Mouse (Mus musculus) CH12.LX (cell line): ENCODE results near the gene Cebpg. TPM values are rescaled to one million over a fixed set of nuclear protein-coding genes. Genes with fewer than 3 reads are reported as not detected.

Experiments
- DNase-seq: peaks from one replicate; pipeline ENCODE4 v3.0.0-alpha.2; 2013; ENCODE audit errors: extremely low read depth
- H3K27ac ChIP-seq: 2 replicates; pipeline ENCODE4 v1.5.1; 2012; ENCODE audit warnings: low read depth, mild to moderate bottlenecking, control low read depth, moderate library complexity; ENCODE audit not compliant: insufficient read depth
- H3K27me3 ChIP-seq: replicated peaks from 2 replicates; pipeline ENCODE3; 2012; ENCODE audit warnings: inconsistent platforms
- H3K36me3 ChIP-seq, 2 experiments: replicated peaks in 1 of 2; 2 replicates each; pipeline versions ENCODE3 to v1.6.1; 2012; ENCODE audit warnings: inconsistent platforms in 1 of 2, low read length in 1 of 2, mild to moderate bottlenecking in 1 of 2, mixed read lengths in 1 of 2, moderate library complexity in 1 of 2; ENCODE audit not compliant: control insufficient read depth in 1 of 2, insufficient read depth in 1 of 2
- H3K4me1 ChIP-seq, 2 experiments: 2 replicates each; pipeline ENCODE4 v1.6.1; 2012; ENCODE audit warnings: inconsistent platforms in 1 of 2, moderate library complexity in 1 of 2; ENCODE audit not compliant: insufficient read depth in 2 of 2, control insufficient read depth in 1 of 2
- H3K4me2 ChIP-seq: 2 replicates; pipeline ENCODE4 v1.6.1; 2012; ENCODE audit warnings: low read depth, mild to moderate bottlenecking, control low read depth; ENCODE audit not compliant: poor library complexity, insufficient read depth, severe bottlenecking
- H3K4me3 ChIP-seq, 3 experiments: fragments of 150-350 bp in 1 of 3; sonication (generic) in 1 of 3; replicated peaks in 1 of 3; 2 replicates each; pipeline versions ENCODE3 to v1.5.1; 2011 to 2012; ENCODE audit warnings: low read depth in 2 of 3, low read length in 2 of 3, mild to moderate bottlenecking in 2 of 3, moderate library complexity in 2 of 3, control low read depth in 1 of 3, improper control_type of control experiment in 1 of 3, inconsistent platforms in 1 of 3, mixed read lengths in 1 of 3; ENCODE audit not compliant: poor library complexity in 1 of 3
- H3K79me2 ChIP-seq: replicated peaks from 2 replicates; pipeline ENCODE4 v1.6.1; 2012; ENCODE audit warnings: mild to moderate bottlenecking, moderate library complexity; ENCODE audit not compliant: control insufficient read depth, poor library complexity, insufficient read depth, severe bottlenecking; ENCODE audit errors: extremely low read depth
- H3K9ac ChIP-seq: 2 replicates; pipeline ENCODE4 v1.6.1; 2012; ENCODE audit warnings: low read depth, mild to moderate bottlenecking, control low read depth, moderate library complexity; ENCODE audit not compliant: insufficient read depth
- H3K9me3 ChIP-seq: replicated peaks from 2 replicates; pipeline ENCODE3; 2012; ENCODE audit warnings: low read length, inconsistent platforms, mixed read lengths
- BHLHE40 ChIP-seq: IDR thresholded peaks from 2 replicates; pipeline ENCODE4 v1.6.1; 2011; ENCODE audit warnings: mild to moderate bottlenecking, low read depth, low read length, improper control_type of control experiment
- CHD1 ChIP-seq: IDR thresholded peaks from 2 replicates; pipeline ENCODE4 v1.6.1; 2012; ENCODE audit warnings: low read depth, low read length, improper control_type of control experiment, inconsistent platforms
- CHD2 ChIP-seq: IDR thresholded peaks from 2 replicates; pipeline ENCODE4 v1.6.1; 2011; ENCODE audit warnings: low read length, improper control_type of control experiment
- CTCF ChIP-seq, 2 experiments: IDR thresholded peaks in 1 of 2; conservative IDR thresholded peaks in 1 of 2; 2 replicates each; pipeline ENCODE4 v1.5.1; 2011 to 2012; ENCODE audit warnings: low read depth in 2 of 2, low read length in 2 of 2, improper control_type of control experiment in 1 of 2, inconsistent platforms in 1 of 2, mild to moderate bottlenecking in 1 of 2, moderate library complexity in 1 of 2
- EP300 ChIP-seq: IDR thresholded peaks from 2 replicates; pipeline ENCODE4 v1.6.1; 2011; ENCODE audit warnings: low read length, improper control_type of control experiment
- ETS1 ChIP-seq: conservative IDR thresholded peaks from 2 replicates; pipeline ENCODE4 v1.6.1; 2012; ENCODE audit warnings: low read depth, mild to moderate bottlenecking, inconsistent platforms, low read length, improper control_type of control experiment, moderate library complexity
- IRF4 ChIP-seq: IDR thresholded peaks from 2 replicates; pipeline ENCODE4 v1.6.1; 2014; ENCODE audit warnings: low read depth, mild to moderate bottlenecking, inconsistent platforms, low read length, improper control_type of control experiment
- JUN ChIP-seq: IDR thresholded peaks from 2 replicates; pipeline ENCODE4 v1.6.1; 2011; ENCODE audit warnings: low read depth, mild to moderate bottlenecking, low read length, improper control_type of control experiment, moderate library complexity; ENCODE audit not compliant: insufficient read depth
- MAX ChIP-seq: IDR thresholded peaks from 2 replicates; pipeline ENCODE4 v1.6.1; 2011; ENCODE audit warnings: low read length, improper control_type of control experiment
- MEF2A ChIP-seq: IDR thresholded peaks from 2 replicates; pipeline ENCODE4 v1.6.1; 2014; ENCODE audit warnings: low read depth, mild to moderate bottlenecking, inconsistent platforms, low read length, improper control_type of control experiment, borderline replicate concordance
- MXI1 ChIP-seq: IDR thresholded peaks from 2 replicates; pipeline ENCODE4 v1.6.1; 2011; ENCODE audit warnings: mild to moderate bottlenecking, low read depth, low read length, improper control_type of control experiment
- NELFE ChIP-seq: IDR thresholded peaks from 2 replicates; pipeline ENCODE4 v1.6.1; 2011; ENCODE audit warnings: low read depth, low read length, improper control_type of control experiment
- RAD21 ChIP-seq: IDR thresholded peaks from 2 replicates; pipeline ENCODE4 v1.6.1; 2011; ENCODE audit warnings: low read depth, mild to moderate bottlenecking, low read length, improper control_type of control experiment, moderate library complexity
- RCOR1 ChIP-seq: conservative IDR thresholded peaks from 2 replicates; pipeline ENCODE4 v1.6.1; 2012; ENCODE audit warnings: low read depth, mild to moderate bottlenecking, inconsistent platforms, low read length, improper control_type of control experiment
- SIN3A ChIP-seq: IDR thresholded peaks from 2 replicates; pipeline ENCODE4 v1.6.1; 2012; ENCODE audit warnings: low read length, improper control_type of control experiment, inconsistent platforms
- TBP ChIP-seq: conservative IDR thresholded peaks from 2 replicates; pipeline ENCODE4 v1.6.1; 2011; ENCODE audit warnings: low read depth, low read length, improper control_type of control experiment
- UBTF ChIP-seq: IDR thresholded peaks from 2 replicates; pipeline ENCODE4 v1.6.1; 2012; ENCODE audit warnings: low read depth, mild to moderate bottlenecking, inconsistent platforms, low read length, improper control_type of control experiment, moderate library complexity
- USF2 ChIP-seq: conservative IDR thresholded peaks from 2 replicates; pipeline ENCODE4 v1.6.1; 2011; ENCODE audit warnings: low read depth, low read length, improper control_type of control experiment
- dilution Hi-C: fragments of 300-500 bp; cut with MboI; formaldehyde crosslinking; loops from 2 replicates; pipeline ENCODE4 v1.14.3; 2020; ENCODE audit warnings: low sequenced_read_pairs; ENCODE audit not compliant: extremely low pct_unique_long_range_greater_than_20kb, extremely low pct_ligation_motif_present
- in situ Hi-C: fragments of 300-500 bp; cut with MboI; formaldehyde crosslinking; loops from 3 replicates; pipeline ENCODE4 v1.14.3; 2019; ENCODE audit warnings: low sequenced_read_pairs, low pct_ligation_motif_present, low pct_unique_long_range_greater_than_20kb, mixed read lengths
- polyA plus RNA-seq: library from polyadenylated mRNA; unstranded; fragments of >175 nt; gene quantifications from 2 replicates; pipeline ENCODE4 v1.2.1, GENCODE M21; 2012; ENCODE audit warnings: low read depth; ENCODE audit not compliant: insufficient read length
- total RNA-seq, 2 experiments: library from RNA; depleted of rRNA; stranded (reverse); fragments of 300-350 nt in 1 of 2; fragments of >200 nt in 1 of 2; gene quantifications; 2 replicates each; pipeline ENCODE4 v1.2.3; 2012 to 2014

The Cebpg gene
- total and polyA plus RNA-seq, 3 experiments: 23.5 to 34.6 (median 25.3) TPM

- DNase-seq: peak; percentile 37
- H3K4me3 ChIP-seq: peak overlapping the region; percentile 93 to 98 (median 97)
- peak overlapping the region; percentile 97 for H3K27ac ChIP-seq
- H3K4me1 ChIP-seq: peaks cover 3 to 50% of the 10 kb centered on the region in 2 experiments; a peak in 3 of 4 replicates
- peaks cover 50% of the 10 kb centered on the region for H3K79me2 ChIP-seq
- TF ChIP-seq TBP (no peak), JUN (no peak), UBTF (peak; percentile 99), MAX (0 out of 2 replicates have a peak, but pooled peaks have one; percentile 10), MEF2A (peak; percentile 22; the same call in 1 of the 2 replicates)
- peak overlapping the region; percentile 99 for H3K9ac ChIP-seq
- peaks cover 5% of the 10 kb centered on the region for H3K9me3 ChIP-seq
- dilution Hi-C loops (no loop called here), in situ Hi-C loops (no loop called here)
- H3K27me3 ChIP-seq: no peaks in the 10 kb centered on the region
- H3K4me2 ChIP-seq: peak overlapping the region; percentile 98; the same call in 1 of the 2 replicates
- peaks cover 4 to 16% of the 10 kb centered on the region in 2 experiments for H3K36me3 ChIP-seq
Observed at GRCm38 (mm10) chr7:35055619-35056435, 546 bp downstream of the Cebpg start.

- peaks cover 5% of the 10 kb centered on the region for H3K9me3 ChIP-seq
- peak overlapping the region; percentile 97 for H3K27ac ChIP-seq
- no peak for DNase-seq
Observed at GRCm38 (mm10) chr7:35054977-35055618, 1.3 kb downstream of the Cebpg start.

DNA sequence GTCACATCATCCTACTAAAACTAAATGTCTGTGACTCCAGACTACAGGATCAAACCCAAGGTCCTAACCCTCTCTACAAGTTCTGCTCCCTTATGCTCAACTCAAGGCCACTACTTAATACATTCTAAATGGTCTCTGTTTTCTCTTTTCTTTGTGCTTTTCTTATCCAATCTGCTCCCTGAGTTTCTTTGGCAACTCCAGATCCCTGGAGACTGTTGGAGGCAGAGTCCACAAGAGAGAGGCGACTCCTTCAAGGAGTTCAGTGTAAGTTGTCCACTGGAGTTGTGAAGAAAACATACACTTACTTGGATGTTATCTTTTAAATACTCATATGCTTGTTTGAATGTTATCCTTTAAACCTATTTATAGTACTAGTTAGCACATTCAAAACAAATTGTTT is 2.1 kb downstream of the Cebpg start:
- no peaks in the 10 kb centered on the region for H3K9me3 ChIP-seq
- H3K4me3 ChIP-seq: peak overlapping the region in 1 of 3 experiments; percentile 17
- peaks cover 64% of the 10 kb centered on the region for H3K79me2 ChIP-seq
- peaks cover 13 to 31% of the 10 kb centered on the region in 2 experiments for H3K36me3 ChIP-seq
- TF ChIP-seq NELFE (no peak), EP300 (no peak), BHLHE40 (no peak), MXI1 (no peak), IRF4 (no peak), CTCF (conservative IDR thresholded peaks at IDR 0.05 in 1 of 2, IDR thresholded peaks at IDR 0.05 in 1 of 2; ENCODE audit: low read depth in 2 of 2, low read length in 2 of 2) (no peak), CHD1 (no peak), CHD2 (no peak), ETS1 (no peak), RAD21 (no peak), TBP (no peak), RCOR1 (no peak), UBTF (no peak)
- TF ChIP-seq, all 38 proteins: peak for 0
- peak overlapping the region; percentile 98 for H3K4me2 ChIP-seq
- DNase-seq: no peak
- H3K27ac ChIP-seq: no peak overlapping the region
- peaks cover 3 to 50% of the 10 kb centered on the region in 2 experiments; a peak in 3 of 4 replicates for H3K4me1 ChIP-seq
- no peaks in the 10 kb centered on the region for H3K27me3 ChIP-seq
- peak overlapping the region; percentile 99 for H3K9ac ChIP-seq
- dilution Hi-C loops (no loop called here), in situ Hi-C loops (no loop called here)

More at GRCm38 (mm10) chr7:35054977-35055618, 1.3 kb downstream of the Cebpg start:
- peaks cover 3 to 50% of the 10 kb centered on the region in 2 experiments; a peak in 3 of 4 replicates for H3K4me1 ChIP-seq
- in situ Hi-C loops: no loop called here
- 0 out of 2 replicates have a peak, but pooled peaks have one; percentile 4 for TF ChIP-seq ETS1
- peak; percentile 62; the same call in 1 of the 2 replicates for TF ChIP-seq SIN3A
- no peak for TF ChIP-seq USF2
- peak overlapping the region; percentile 99 for H3K9ac ChIP-seq
- H3K79me2 ChIP-seq: peaks cover 57% of the 10 kb centered on the region
- dilution Hi-C loops: no loop called here
- peaks cover 12 to 23% of the 10 kb centered on the region in 2 experiments for H3K36me3 ChIP-seq
- peak overlapping the region; percentile 93 to 98 (median 97) for H3K4me3 ChIP-seq
- no peaks in the 10 kb centered on the region for H3K27me3 ChIP-seq
- H3K4me2 ChIP-seq: peak overlapping the region; percentile 98
